Mouse (Mus musculus): ENCODE results near the gene Olfr120. TPM values are rescaled to one million over a fixed set of nuclear protein-coding genes. Genes with fewer than 3 reads are reported as not detected.
"Not testable (repeated sequence)": the region's sequence is repeated elsewhere in the genome, so short reads cannot be mapped to it uniquely, and the experiment has no call there.

Olfr120 gene
- not detected in 2 replicates for polyA plus RNA-seq (2014; fragmentation: Nextera tagmentation; extraction: Ambion mirVana)

GRCm38 (mm10) chr17:37721508-37721907, at the start of gene Olfr120:
Olfr120 (plus strand) TSS chr17:37721808.
- Histone ChIP-seq H3K27ac (ENCODE audit: low read depth, low read length) (no peak within 1 kb of the TSS), H3K4me1 (ENCODE audit: control insufficient read depth, insufficient read depth, low read length) (no peaks in the 10 kb centered on the region), H3K36me3 (ENCODE audit: control insufficient read depth, insufficient read depth, low read length) (no peaks in the 10 kb centered on the region), H3K9me3 (replicated peaks; ENCODE audit: control insufficient read depth, low read length) (no peaks in the 10 kb centered on the region), H3K9ac (ENCODE audit: low read length) (no peak within 1 kb of the TSS), H3K4me2 (ENCODE audit: low read length) (no peak within 1 kb of the TSS), H3K4me3 (ENCODE audit: low read depth, low read length) (no peak within 1 kb of the TSS), H3K27me3 (replicated peaks; ENCODE audit: control insufficient read depth, insufficient read depth, low read length) (no peaks in the 10 kb centered on the region)
- no peak for DNase-seq (ENCODE audit: low spot score)
- WGBS: 72% methylated on average over 1 of the region's 1 CpGs
- ATAC-seq: no peak

GRCm38 (mm10) chr17:37696264-37696663, 25.3 kb upstream of the Olfr120 start, which contains the start of gene Olfr119:
Olfr119 (plus strand) TSS chr17:37696564.
- H3K4me1 ChIP-seq (ENCODE audit: control insufficient read depth, insufficient read depth, low read length); H3K27me3 ChIP-seq (replicated peaks; ENCODE audit: control insufficient read depth, insufficient read depth, low read length); H3K9ac ChIP-seq (ENCODE audit: low read length); H3K27ac ChIP-seq (ENCODE audit: low read depth, low read length); H3K4me2 ChIP-seq (ENCODE audit: low read length); DNase-seq (ENCODE audit: low spot score); H3K9me3 ChIP-seq (replicated peaks; ENCODE audit: control insufficient read depth, low read length); H3K36me3 ChIP-seq (ENCODE audit: control insufficient read depth, insufficient read depth, low read length); H3K4me3 ChIP-seq (ENCODE audit: low read depth, low read length); ATAC-seq: not testable (repeated sequence)
- WGBS: 69% methylated on average over 1 of the region's 1 CpGs

- Histone ChIP-seq H3K9me3 (replicated peaks; ENCODE audit: control insufficient read depth, low read length) (no peaks in the 10 kb centered on the region), H3K4me3 (ENCODE audit: low read depth, low read length) (no peak overlapping the region), H3K27ac (ENCODE audit: low read depth, low read length) (no peak overlapping the region), H3K4me2 (ENCODE audit: low read length) (no peak overlapping the region), H3K4me1 (ENCODE audit: control insufficient read depth, insufficient read depth, low read length) (no peaks in the 10 kb centered on the region), H3K36me3 (ENCODE audit: control insufficient read depth, insufficient read depth, low read length) (no peaks in the 10 kb centered on the region), H3K9ac (ENCODE audit: low read length) (no peak overlapping the region), H3K27me3 (replicated peaks; ENCODE audit: control insufficient read depth, insufficient read depth, low read length) (no peaks in the 10 kb centered on the region)
- DNase-seq (ENCODE audit: low spot score): no peak
- ATAC-seq: no peak
- WGBS: 63% methylated on average over 7 of the region's 7 CpGs
These were observed 16.5 kb downstream of the Olfr120 start for GRCm38 (mm10) chr17:37738070-37738469.

DNA sequence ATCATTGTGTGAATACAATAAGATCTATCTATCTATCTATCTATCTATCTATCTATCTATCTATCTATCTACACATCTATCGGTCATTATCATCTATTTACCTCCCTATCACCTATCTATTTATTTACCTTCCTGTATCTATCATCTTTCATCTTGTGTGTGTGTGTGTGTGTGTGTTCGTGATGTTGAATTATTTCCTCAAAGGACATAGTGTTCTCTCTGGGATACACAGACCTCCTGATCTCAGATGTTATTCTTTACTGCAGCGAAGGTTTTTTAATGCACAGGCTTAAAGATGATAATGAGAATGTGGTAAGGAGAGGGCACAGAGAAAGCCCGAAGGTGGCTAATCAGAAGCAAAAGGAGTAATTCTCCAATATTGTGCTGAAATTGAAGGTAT, 46.7 kb downstream of the Olfr120 start, which contains the start of gene Olfr122:
Olfr122 (plus strand) TSS at position 301 of the 400 bp plus-strand sequence.
- H3K9ac ChIP-seq (ENCODE audit: low read length): no peak within 1 kb of the TSS
- ATAC-seq: no peak

More for the DNA sequence above, 46.7 kb downstream of the Olfr120 start, which contains the start of gene Olfr122:
- Histone ChIP-seq H3K9me3 (replicated peaks; ENCODE audit: control insufficient read depth, low read length) (no peaks in the 10 kb centered on the region), H3K27ac (ENCODE audit: low read depth, low read length) (no peak within 1 kb of the TSS), H3K4me1 (ENCODE audit: control insufficient read depth, insufficient read depth, low read length) (no peaks in the 10 kb centered on the region), H3K4me3 (ENCODE audit: low read depth, low read length) (no peak within 1 kb of the TSS), H3K4me2 (ENCODE audit: low read length) (no peak within 1 kb of the TSS), H3K36me3 (ENCODE audit: control insufficient read depth, insufficient read depth, low read length) (no peaks in the 10 kb centered on the region), H3K27me3 (replicated peaks; ENCODE audit: control insufficient read depth, insufficient read depth, low read length) (no peaks in the 10 kb centered on the region)
- WGBS: 90% methylated on average over 4 of the region's 4 CpGs
- no peak for DNase-seq (ENCODE audit: low spot score)

Other genes with a start within 250 kb of the Olfr120 start
- gene H2-M2, start 238.3 kb upstream of the Olfr120 start, polyA plus RNA-seq (2014; fragmentation: Nextera tagmentation; extraction: Ambion mirVana): not detected in 2 replicates
- not detected in 2 replicates for gene Olfr110, start 229.3 kb upstream of the Olfr120 start, polyA plus RNA-seq (2014; fragmentation: Nextera tagmentation; extraction: Ambion mirVana)
- not detected in 2 replicates for gene Olfr111, start 213.8 kb upstream of the Olfr120 start, polyA plus RNA-seq (2014; fragmentation: Nextera tagmentation; extraction: Ambion mirVana)
- not detected in 2 replicates for gene Olfr112, start 152.4 kb upstream of the Olfr120 start, polyA plus RNA-seq (2014; fragmentation: Nextera tagmentation; extraction: Ambion mirVana)
- not detected in 2 replicates for gene Olfr113, start 144.1 kb upstream of the Olfr120 start, polyA plus RNA-seq (2014; fragmentation: Nextera tagmentation; extraction: Ambion mirVana)
- gene Olfr114, start 129.1 kb upstream of the Olfr120 start, polyA plus RNA-seq (2014; fragmentation: Nextera tagmentation; extraction: Ambion mirVana): not detected in 2 replicates
- not detected in 2 replicates for gene Olfr115, start 94.7 kb upstream of the Olfr120 start, polyA plus RNA-seq (2014; fragmentation: Nextera tagmentation; extraction: Ambion mirVana)
- not detected in 2 replicates for gene Olfr116, start 94.6 kb upstream of the Olfr120 start, polyA plus RNA-seq (2014; fragmentation: Nextera tagmentation; extraction: Ambion mirVana)
- not detected in 2 replicates for gene Olfr117, start 58.0 kb upstream of the Olfr120 start, polyA plus RNA-seq (2014; fragmentation: Nextera tagmentation; extraction: Ambion mirVana)
- gene Olfr118, start 54.8 kb upstream of the Olfr120 start, polyA plus RNA-seq (2014; fragmentation: Nextera tagmentation; extraction: Ambion mirVana): not detected in 2 replicates
- not detected in 2 replicates for gene Olfr119, start 25.2 kb upstream of the Olfr120 start, polyA plus RNA-seq (2014; fragmentation: Nextera tagmentation; extraction: Ambion mirVana)
- gene Olfr121, start 27.0 kb downstream of the Olfr120 start, polyA plus RNA-seq (2014; fragmentation: Nextera tagmentation; extraction: Ambion mirVana): not detected in 2 replicates
- not detected in 2 replicates for gene Olfr122, start 46.8 kb downstream of the Olfr120 start, polyA plus RNA-seq (2014; fragmentation: Nextera tagmentation; extraction: Ambion mirVana)
- gene Olfr123, start 71.7 kb downstream of the Olfr120 start, polyA plus RNA-seq (2014; fragmentation: Nextera tagmentation; extraction: Ambion mirVana): not detected in 2 replicates
- not detected in 2 replicates for gene Olfr124, start 78.1 kb downstream of the Olfr120 start, polyA plus RNA-seq (2014; fragmentation: Nextera tagmentation; extraction: Ambion mirVana)
- not detected in 2 replicates for gene Olfr125, start 111.1 kb downstream of the Olfr120 start, polyA plus RNA-seq (2014; fragmentation: Nextera tagmentation; extraction: Ambion mirVana)
- gene Olfr126, start 125.7 kb downstream of the Olfr120 start, polyA plus RNA-seq (2014; fragmentation: Nextera tagmentation; extraction: Ambion mirVana): not detected in 2 replicates
- gene Olfr127, start 178.6 kb downstream of the Olfr120 start, polyA plus RNA-seq (2014; fragmentation: Nextera tagmentation; extraction: Ambion mirVana): not detected in 2 replicates
- gene Olfr128, start 198.7 kb downstream of the Olfr120 start, polyA plus RNA-seq (2014; fragmentation: Nextera tagmentation; extraction: Ambion mirVana): not detected in 2 replicates
- not detected in 2 replicates for gene Olfr761, start 231.3 kb downstream of the Olfr120 start, polyA plus RNA-seq (2014; fragmentation: Nextera tagmentation; extraction: Ambion mirVana)